In the genomic region with DNA sequence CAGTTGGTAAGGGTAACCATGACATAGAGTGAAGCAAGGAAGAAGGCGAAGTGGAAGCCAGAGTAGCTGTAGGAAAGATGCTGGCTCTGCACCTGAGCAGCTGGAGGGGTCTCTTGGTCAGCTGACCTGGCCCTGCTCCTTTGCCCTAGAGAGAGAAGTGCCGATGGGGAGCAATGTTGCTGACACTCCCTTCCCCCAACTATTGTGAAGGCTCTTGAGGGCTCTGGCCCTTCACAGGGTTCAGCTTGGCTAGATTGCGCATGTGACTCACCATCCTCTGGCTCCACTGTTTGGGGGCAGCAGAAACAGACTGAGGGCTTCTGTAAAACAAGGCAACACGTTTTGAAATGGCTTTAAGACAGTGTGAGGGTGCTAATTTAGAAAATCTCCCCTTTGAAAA, we compare ENCODE assay signal across 20 mouse cellular contexts. TPM values are rescaled to one million over a fixed set of nuclear protein-coding genes. Genes with fewer than 3 reads are reported as not detected.
DNase-seq lines count a peak whose midpoint lies in the region; ATAC-seq and TF ChIP-seq lines count a peak whose summit lies in the region.
"Had no signal": no experiment of that assay in that cellular context is flagged by ENCODE, and none has a peak within 500 bp of the region (broad histone marks: within the 10 kb centered on the region; RNA-seq: fewer than 3 reads in every experiment).

No protein-coding gene starts in this region.

- no peak for TF ChIP-seq CTCF in lung, embryonic 14.5 days (IDR thresholded peaks at IDR 0.05; ENCODE audit: low read depth)

- H3K4me3 ChIP-seq in heart, embryonic 12.5 days: no peak overlapping the region
- no peak overlapping the region for H3K4me3 ChIP-seq in lung, embryonic 14.5 days (ENCODE audit: low read depth, low read length)
- peak overlapping the region; percentile 2; the same call in 1 of the 2 replicates for H3K4me3 ChIP-seq in embryonic facial prominence, embryonic 10.5 days
- H3K4me3 ChIP-seq in myocyte: no peak overlapping the region
- H3K4me3 ChIP-seq in midbrain, embryonic 14.5 days (replicated peaks; ENCODE audit: low read depth, low read length): no peak overlapping the region
- H3K4me3 ChIP-seq: limb, embryonic 13.5 days; liver, embryonic 15.5 days; midbrain, embryonic 12.5 days had no signal

- WGBS in heart, embryonic 12.5 days: 64% methylated on average over 4 of the region's 4 CpGs
- 77% methylated on average over 4 of the region's 4 CpGs for WGBS in lung, embryonic 14.5 days
- 83% methylated on average over 4 of the region's 4 CpGs for WGBS in embryonic facial prominence, embryonic 10.5 days
- WGBS in midbrain, embryonic 14.5 days: 91% methylated on average over 4 of the region's 4 CpGs

- no peak for ATAC-seq in heart, embryonic 12.5 days (ENCODE audit: insufficient number of reproducible peaks, low FRiP score)
- no peak for ATAC-seq in lung, embryonic 14.5 days (ENCODE audit: insufficient read depth)
- ATAC-seq in midbrain, embryonic 14.5 days (ENCODE audit: low FRiP score, low TSS enrichment): no peak
- ATAC-seq: forebrain, embryonic 14.5 days had no signal

- H3K79me2 ChIP-seq in myocyte (ENCODE audit: control insufficient read depth, insufficient read depth): peaks cover 38% of the 10 kb centered on the region

- DNase-seq in heart, postnatal 4 days: no peak
- no peak for DNase-seq in lung, embryonic 14.5 days
- DNase-seq in lung, postnatal 14 days: no peak
- DNase-seq in embryonic facial prominence, embryonic 10.5 days (ENCODE audit: low spot score): no peak
- no peak for DNase-seq in midbrain, embryonic 14.5 days
- DNase-seq: cerebellum, adult 11 months; cerebellum, postnatal 14 days; embryo, embryonic 11 days; kidney, adult 9 months; kidney, postnatal 4 days; right cerebral cortex, postnatal 4 days; thymus, adult 2 months had no signal

- H3ac ChIP-seq in myocyte (ENCODE audit: control insufficient read depth, insufficient read length): no peak overlapping the region

- no peaks in the 10 kb centered on the region for H3K9me3 ChIP-seq in heart, embryonic 12.5 days (replicated peaks)
- no peaks in the 10 kb centered on the region for H3K9me3 ChIP-seq in lung, embryonic 14.5 days (ENCODE audit: low read depth, low read length)
- no peaks in the 10 kb centered on the region for H3K9me3 ChIP-seq in embryonic facial prominence, embryonic 10.5 days
- H3K9me3 ChIP-seq in midbrain, embryonic 14.5 days (ENCODE audit: control insufficient read depth, low read length): no peaks in the 10 kb centered on the region
- H3K9me3 ChIP-seq: limb, embryonic 13.5 days; liver, embryonic 15.5 days; midbrain, embryonic 12.5 days had no signal

- TF ChIP-seq POLR2A in myocyte (IDR thresholded peaks at IDR 0.05; ENCODE audit: insufficient read length, low read depth): no peak

- peaks cover 46% of the 10 kb centered on the region for H3K4me1 ChIP-seq in heart, embryonic 12.5 days (replicated peaks)
- peaks cover 4% of the 10 kb centered on the region; the same call in 1 of the 2 replicates for H3K4me1 ChIP-seq in lung, embryonic 14.5 days (ENCODE audit: insufficient read depth)
- H3K4me1 ChIP-seq in embryonic facial prominence, embryonic 10.5 days: peaks cover 41% of the 10 kb centered on the region
- peaks cover 18% of the 10 kb centered on the region for H3K4me1 ChIP-seq in midbrain, embryonic 14.5 days (ENCODE audit: control insufficient read depth, insufficient read depth, low read length)

- no peaks in the 10 kb centered on the region for H3K27me3 ChIP-seq in heart, embryonic 12.5 days (replicated peaks)
- H3K27me3 ChIP-seq in lung, embryonic 14.5 days (ENCODE audit: insufficient read depth, low read length): no peaks in the 10 kb centered on the region
- H3K27me3 ChIP-seq in embryonic facial prominence, embryonic 10.5 days (replicated peaks; ENCODE audit: low read depth, poor library complexity, severe bottlenecking): no peaks in the 10 kb centered on the region
- H3K27me3 ChIP-seq in myocyte (ENCODE audit: control insufficient read depth, insufficient read depth, insufficient read length): no peaks in the 10 kb centered on the region
- no peaks in the 10 kb centered on the region for H3K27me3 ChIP-seq in midbrain, embryonic 14.5 days (ENCODE audit: control insufficient read depth, insufficient read depth, low read length)
- H3K27me3 ChIP-seq: limb, embryonic 13.5 days; liver, embryonic 15.5 days; midbrain, embryonic 12.5 days had no signal

- H3K9ac ChIP-seq in heart, embryonic 12.5 days: no peak overlapping the region
- peak overlapping the region; percentile 13; the same call in 1 of the 2 replicates for H3K9ac ChIP-seq in lung, embryonic 14.5 days
- H3K9ac ChIP-seq in midbrain, embryonic 14.5 days (replicated peaks; ENCODE audit: low read length): no peak overlapping the region
- H3K9ac ChIP-seq: limb, embryonic 13.5 days; liver, embryonic 15.5 days; midbrain, embryonic 12.5 days had no signal

- H3K4me2 ChIP-seq in heart, embryonic 12.5 days: peak overlapping the region; percentile 34
- H3K4me2 ChIP-seq in lung, embryonic 14.5 days: no peak overlapping the region
- peak overlapping the region; percentile 62 for H3K4me2 ChIP-seq in myocyte (ENCODE audit: low read depth)
- H3K4me2 ChIP-seq in midbrain, embryonic 14.5 days (ENCODE audit: low read length): no peak overlapping the region
- H3K4me2 ChIP-seq: limb, embryonic 13.5 days; liver, embryonic 15.5 days; midbrain, embryonic 12.5 days had no signal

- peaks cover 33% of the 10 kb centered on the region for H3K36me3 ChIP-seq in heart, embryonic 12.5 days
- H3K36me3 ChIP-seq in lung, embryonic 14.5 days (ENCODE audit: insufficient read depth): peaks cover 32% of the 10 kb centered on the region
- peaks cover 47% of the 10 kb centered on the region for H3K36me3 ChIP-seq in embryonic facial prominence, embryonic 10.5 days (replicated peaks)
- peaks cover 18% of the 10 kb centered on the region for H3K36me3 ChIP-seq in myocyte (ENCODE audit: control insufficient read depth, insufficient read depth)
- peaks cover 24% of the 10 kb centered on the region for H3K36me3 ChIP-seq in midbrain, embryonic 14.5 days (ENCODE audit: control insufficient read depth, insufficient read depth, low read length)

- H3K27ac ChIP-seq in heart, embryonic 12.5 days (ENCODE audit: poor library complexity, severe bottlenecking): peak overlapping the region; percentile 79
- no peak overlapping the region for H3K27ac ChIP-seq in lung, embryonic 14.5 days (ENCODE audit: low read depth)
- no peak overlapping the region for H3K27ac ChIP-seq in embryonic facial prominence, embryonic 10.5 days (replicated peaks)
- no peak overlapping the region for H3K27ac ChIP-seq in midbrain, embryonic 14.5 days (replicated peaks; ENCODE audit: low read depth, low read length)
- H3K27ac ChIP-seq: limb, embryonic 13.5 days; liver, embryonic 15.5 days; midbrain, embryonic 12.5 days had no signal

TF ChIP-seq in myocyte, 11 proteins besides CTCF, POLR2A, EP300 and RAD21:
- TF ChIP-seq SRF (IDR thresholded peaks at IDR 0.05; ENCODE audit: control insufficient read depth, insufficient read length, low read depth): no peak
- no peak for TF ChIP-seq MYOG (IDR thresholded peaks at IDR 0.05; ENCODE audit: control insufficient read depth in 1 of 3, insufficient read depth in 1 of 3, insufficient read length in 2 of 3, low read depth in 2 of 3)
- TF ChIP-seq USF1 (IDR thresholded peaks at IDR 0.05; ENCODE audit: low read depth): peak; percentile 45

RNA-seq across cellular contexts. Expression of gene Hypk, which starts 0.7 kb away (rescaled TPM):
- polyA plus RNA-seq in heart, embryonic 12.5 days (2016; fragmentation: Nextera tagmentation; extraction: Ambion mirVana): 97.4 and 120 TPM in 2 replicates
- total RNA-seq in heart, postnatal 4 days (2021): 10 to 100 TPM; 23.4 to 26.1 TPM
- 87.4 and 97.0 TPM in 2 replicates for polyA plus RNA-seq in lung, embryonic 14.5 days (2014; fragmentation: Nextera tagmentation; extraction: Ambion mirVana)
- polyA plus RNA-seq in embryonic facial prominence, embryonic 10.5 days (2016; fragmentation: Nextera tagmentation; extraction: Ambion mirVana): 143 and 146 TPM in 2 replicates
- polyA plus RNA-seq in myocyte (2012; fragmentation: generic; extraction: Trizol): 26.4 TPM
- 92.4 and 102 TPM in 2 replicates for polyA plus RNA-seq in midbrain, embryonic 14.5 days (2014; fragmentation: Nextera tagmentation; extraction: Ambion mirVana)

RNA-seq across cellular contexts. Expression of gene Serf2, which starts 3.4 kb away (rescaled TPM):
- 610 and 670 TPM in 2 replicates for polyA plus RNA-seq in heart, embryonic 12.5 days (2016; fragmentation: Nextera tagmentation; extraction: Ambion mirVana)
- total RNA-seq in heart, postnatal 4 days (2021): 100 to 1,000 TPM; 350 to 387 TPM
- polyA plus RNA-seq in lung, embryonic 14.5 days (2014; fragmentation: Nextera tagmentation; extraction: Ambion mirVana): 488 and 525 TPM in 2 replicates
- polyA plus RNA-seq in embryonic facial prominence, embryonic 10.5 days (2016; fragmentation: Nextera tagmentation; extraction: Ambion mirVana): 482 and 494 TPM in 2 replicates
- 891 TPM for polyA plus RNA-seq in myocyte (2012; fragmentation: generic; extraction: Trizol)
- polyA plus RNA-seq in midbrain, embryonic 14.5 days (2014; fragmentation: Nextera tagmentation; extraction: Ambion mirVana): 352 and 382 TPM in 2 replicates

RNA-seq across cellular contexts. Expression of gene Serinc4, which starts 4.2 kb away (rescaled TPM):
- polyA plus RNA-seq in heart, embryonic 12.5 days (2016; fragmentation: Nextera tagmentation; extraction: Ambion mirVana): 0.12 and 0.13 TPM in 2 replicates
- under 1 TPM; 0.16 to 0.19 TPM for total RNA-seq in heart, postnatal 4 days (2021)
- 0.47 TPM in 1 of 2 replicates, not detected in the other for polyA plus RNA-seq in lung, embryonic 14.5 days (2014; fragmentation: Nextera tagmentation; extraction: Ambion mirVana)
- polyA plus RNA-seq in embryonic facial prominence, embryonic 10.5 days (2016; fragmentation: Nextera tagmentation; extraction: Ambion mirVana): 0.30 and 0.57 TPM in 2 replicates
- polyA plus RNA-seq in myocyte (2012; fragmentation: generic; extraction: Trizol): 0.32 TPM
- polyA plus RNA-seq in midbrain, embryonic 14.5 days (2014; fragmentation: Nextera tagmentation; extraction: Ambion mirVana): 1.8 TPM in 2 replicates
- polyA plus RNA-seq: liver, embryonic 15.5 days had no signal

RNA-seq across cellular contexts. Expression of gene Ell3, which starts 8.3 kb away (rescaled TPM):
- 1.0 and 1.4 TPM in 2 replicates for polyA plus RNA-seq in heart, embryonic 12.5 days (2016; fragmentation: Nextera tagmentation; extraction: Ambion mirVana)
- under 1 TPM in 1 of 2 experiments, not detected in 1; 0.31 TPM for total RNA-seq in heart, postnatal 4 days (2021)
- polyA plus RNA-seq in lung, embryonic 14.5 days (2014; fragmentation: Nextera tagmentation; extraction: Ambion mirVana): 9.0 and 10.4 TPM in 2 replicates
- polyA plus RNA-seq in embryonic facial prominence, embryonic 10.5 days (2016; fragmentation: Nextera tagmentation; extraction: Ambion mirVana): 8.0 and 12.0 TPM in 2 replicates
- polyA plus RNA-seq in myocyte (2012; fragmentation: generic; extraction: Trizol): 0.05 TPM
- 1.4 and 2.0 TPM in 2 replicates for polyA plus RNA-seq in midbrain, embryonic 14.5 days (2014; fragmentation: Nextera tagmentation; extraction: Ambion mirVana)
- total RNA-seq: layer of hippocampus, postnatal 10 days; MEL had no signal

RNA-seq across cellular contexts. Expression of gene Mfap1b, which starts 21.5 kb away (rescaled TPM):
- polyA plus RNA-seq in heart, embryonic 12.5 days (2016; fragmentation: Nextera tagmentation; extraction: Ambion mirVana): 48.4 and 49.0 TPM in 2 replicates
- 10 to 100 TPM; 21.6 to 24.5 TPM for total RNA-seq in heart, postnatal 4 days (2021)
- 47.9 and 51.2 TPM in 2 replicates for polyA plus RNA-seq in lung, embryonic 14.5 days (2014; fragmentation: Nextera tagmentation; extraction: Ambion mirVana)
- polyA plus RNA-seq in embryonic facial prominence, embryonic 10.5 days (2016; fragmentation: Nextera tagmentation; extraction: Ambion mirVana): 53.2 and 55.4 TPM in 2 replicates
- polyA plus RNA-seq in myocyte (2012; fragmentation: generic; extraction: Trizol): 13.1 TPM
- polyA plus RNA-seq in midbrain, embryonic 14.5 days (2014; fragmentation: Nextera tagmentation; extraction: Ambion mirVana): 74.5 and 75.5 TPM in 2 replicates

Comparison
In these comparisons a context has a peak if more than half of its experiments do, and no peak if none do; other contexts are left out.
1. H3K4me2 ChIP-seq: peak in heart, embryonic 12.5 days (single experiment) and myocyte (single experiment); none in lung, embryonic 14.5 days (single experiment) and midbrain, embryonic 14.5 days (single experiment).